Mouse (Mus musculus) embryonic facial prominence, embryonic 15.5 days (tissue): ENCODE data around the gene Wipf1. TPM values are rescaled to one million over a fixed set of nuclear protein-coding genes. Genes with fewer than 3 reads are reported as not detected.

ENCODE experiments used
- ATAC-seq: fragments of 200-750 bp; cut with Nextera tagmentation; 2 replicates; pipeline ENCODE4 v1.8.0; 2017; ENCODE audit warnings: low read depth, moderate TSS enrichment; ENCODE audit not compliant: insufficient number of reproducible peaks, low FRiP score, low TSS enrichment
- H3K27ac ChIP-seq: fragments of 300-500 bp; sonication (generic); replicated peaks from 2 replicates; pipeline ENCODE4 v1.5.1; 2015; ENCODE audit warnings: mild to moderate bottlenecking, inconsistent platforms
- H3K27me3 ChIP-seq: fragments of 300-500 bp; sonication (generic); 2 replicates; pipeline ENCODE4 v1.6.1; 2015; ENCODE audit warnings: inconsistent platforms
- H3K36me3 ChIP-seq: fragments of 300-500 bp; sonication (generic); 2 replicates; pipeline ENCODE4 v1.6.1; 2015; ENCODE audit warnings: mild to moderate bottlenecking, inconsistent platforms
- H3K4me1 ChIP-seq: fragments of 300-500 bp; sonication (generic); 2 replicates; pipeline ENCODE4 v1.6.1; 2015; ENCODE audit warnings: inconsistent platforms
- H3K4me2 ChIP-seq: fragments of 300-500 bp; sonication (generic); replicated peaks from 2 replicates; pipeline ENCODE4 v1.6.1; 2015; ENCODE audit warnings: mild to moderate bottlenecking, inconsistent platforms
- H3K4me3 ChIP-seq: fragments of 300-500 bp; sonication (generic); replicated peaks from 2 replicates; pipeline ENCODE4 v1.5.1; 2015; ENCODE audit warnings: mild to moderate bottlenecking, inconsistent platforms
- H3K9ac ChIP-seq: fragments of 300-500 bp; sonication (generic); 2 replicates; pipeline ENCODE4 v1.6.1; 2015; ENCODE audit warnings: inconsistent platforms
- H3K9me3 ChIP-seq: fragments of 300-500 bp; sonication (generic); replicated peaks from 2 replicates; pipeline ENCODE4 v1.6.1; 2016; ENCODE audit warnings: inconsistent platforms
- WGBS: fragments of 180-500 bp; shearing (Covaris S2); methylation state at CpG from one replicate; pipeline ENCODE4 v1.1.7; 2015; 5-methylcytosine and 5-hydroxymethylcytosine counted together
- polyA plus RNA-seq: library from polyadenylated mRNA; unstranded; fragments of >200 nt; fragmentation: Nextera tagmentation; extraction: Ambion mirVana; gene quantifications from 2 replicates; pipeline ENCODE4 v1.2.1, GENCODE M21; 2015

Gene Wipf1
- polyA plus RNA-seq, result 17.5 and 20.0 TPM in 2 replicates

GRCm38 (mm10) chr2:73529356-73530330, at the start of gene Wipf1:
Gene Wipf1, minus strand, starts transcription at chr2:73529734.
- Histone ChIP-seq H3K36me3 (no peaks in the 10 kb centered on the region), H3K4me3 (peak within 1 kb of the TSS; percentile 75), H3K4me1 (peaks cover 42% of the 10 kb centered on the region), H3K9me3 (no peaks in the 10 kb centered on the region), H3K9ac (peak within 1 kb of the TSS; percentile 89), H3K27me3 (no peaks in the 10 kb centered on the region), H3K27ac (peak within 1 kb of the TSS; percentile 89), H3K4me2 (peak within 1 kb of the TSS; percentile 75)
- WGBS, result 2% methylated on average over 64 of the region's 66 CpGs
- peak; percentile 82 for ATAC-seq

- no peak overlapping the region for H3K9ac ChIP-seq
- H3K27ac ChIP-seq, result 0 out of 2 replicates have a peak overlapping the region, but pooled peaks have one; percentile 11
- no peak overlapping the region for H3K4me3 ChIP-seq
- H3K4me2 ChIP-seq, result no peak overlapping the region
- peaks cover 4% of the 10 kb centered on the region for H3K27me3 ChIP-seq
- no peaks in the 10 kb centered on the region for H3K36me3 ChIP-seq
- 29% methylated on average over 5 of the region's 5 CpGs for WGBS
- H3K9me3 ChIP-seq, result no peaks in the 10 kb centered on the region
- no peak for ATAC-seq
- H3K4me1 ChIP-seq, result 0 out of 2 replicates have a peak, but pooled peaks cover 5% of the 10 kb centered on the region
Observed at GRCm38 (mm10) chr2:73579168-73579567, 49.6 kb upstream of the Wipf1 start.

DNA sequence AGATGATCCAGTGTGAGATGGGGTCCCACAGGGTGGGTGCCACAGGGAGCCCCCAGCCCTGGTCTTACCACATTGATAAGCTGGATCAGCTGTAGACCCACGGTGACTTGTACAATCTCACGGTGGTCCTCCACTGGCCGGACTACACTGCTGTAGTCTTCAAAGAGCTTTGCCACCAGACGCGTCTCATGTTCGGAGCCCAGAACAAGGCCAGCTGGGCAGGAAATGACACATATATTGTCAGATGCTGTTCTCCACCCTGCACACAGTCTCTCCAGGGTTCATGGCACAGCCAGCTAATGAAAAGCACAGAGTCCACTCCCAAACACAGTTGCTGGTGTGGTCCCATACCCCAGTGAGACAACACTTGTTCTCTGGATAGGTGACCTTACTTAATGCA, 44.9 kb upstream of the Wipf1 start:
- Histone ChIP-seq H3K4me3 (no peak overlapping the region), H3K4me2 (no peak overlapping the region), H3K9me3 (no peaks in the 10 kb centered on the region), H3K27ac (no peak overlapping the region), H3K9ac (no peak overlapping the region), H3K36me3 (no peaks in the 10 kb centered on the region), H3K4me1 (0 out of 2 replicates have a peak, but pooled peaks cover 14% of the 10 kb centered on the region), H3K27me3 (no peaks in the 10 kb centered on the region)
- ATAC-seq, result no peak
- WGBS, result 68% methylated on average over 6 of the region's 6 CpGs

GRCm38 (mm10) chr2:73573556-73573955, 44.0 kb upstream of the Wipf1 start:
- Histone ChIP-seq H3K36me3 (no peaks in the 10 kb centered on the region), H3K9ac (0 out of 2 replicates have a peak overlapping the region, but pooled peaks have one; percentile 9), H3K4me2 (no peak overlapping the region; the same call in 1 of the 2 replicates), H3K27ac (peak overlapping the region; percentile 78), H3K9me3 (no peaks in the 10 kb centered on the region), H3K4me3 (no peak overlapping the region), H3K4me1 (0 out of 2 replicates have a peak, but pooled peaks cover 14% of the 10 kb centered on the region), H3K27me3 (no peaks in the 10 kb centered on the region)
- 44% methylated on average over 4 of the region's 4 CpGs for WGBS
- ATAC-seq, result no peak

GRCm38 (mm10) chr2:73572539-73573372, 43.2 kb upstream of the Wipf1 start:
- Histone ChIP-seq H3K9me3 (no peaks in the 10 kb centered on the region), H3K27me3 (no peaks in the 10 kb centered on the region), H3K4me1 (0 out of 2 replicates have a peak, but pooled peaks cover 14% of the 10 kb centered on the region), H3K36me3 (no peaks in the 10 kb centered on the region), H3K4me2 (peak overlapping the region; percentile 49), H3K4me3 (peak overlapping the region; percentile 25), H3K9ac (peak overlapping the region; percentile 9; the same call in 1 of the 2 replicates), H3K27ac (peak overlapping the region; percentile 78)
- 11% methylated on average over 23 of the region's 23 CpGs for WGBS
- peak; percentile 83 for ATAC-seq

GRCm38 (mm10) chr2:73571901-73572300, 42.4 kb upstream of the Wipf1 start:
- no peaks in the 10 kb centered on the region for H3K9me3 ChIP-seq
- no peak overlapping the region for H3K27ac ChIP-seq
- H3K36me3 ChIP-seq, result no peaks in the 10 kb centered on the region
- WGBS, result 47% methylated on average over 6 of the region's 6 CpGs
- no peak for ATAC-seq
- H3K4me3 ChIP-seq, result no peak overlapping the region
- H3K4me2 ChIP-seq, result no peak overlapping the region
- H3K27me3 ChIP-seq, result no peaks in the 10 kb centered on the region
- no peak overlapping the region for H3K9ac ChIP-seq
- H3K4me1 ChIP-seq, result 0 out of 2 replicates have a peak, but pooled peaks cover 14% of the 10 kb centered on the region

GRCm38 (mm10) chr2:73571304-73571703, 41.8 kb upstream of the Wipf1 start:
- WGBS, result 91% methylated on average over 9 of the region's 9 CpGs
- Histone ChIP-seq H3K36me3 (no peaks in the 10 kb centered on the region), H3K27me3 (no peaks in the 10 kb centered on the region), H3K4me2 (no peak overlapping the region), H3K4me1 (0 out of 2 replicates have a peak, but pooled peaks cover 14% of the 10 kb centered on the region), H3K4me3 (no peak overlapping the region), H3K9me3 (no peaks in the 10 kb centered on the region), H3K9ac (no peak overlapping the region), H3K27ac (no peak overlapping the region)
- ATAC-seq, result no peak

- Histone ChIP-seq H3K36me3 (no peaks in the 10 kb centered on the region), H3K4me1 (peaks cover under 1% of the 10 kb centered on the region; the same call in 1 of the 2 replicates), H3K9me3 (no peaks in the 10 kb centered on the region), H3K27ac (no peak overlapping the region), H3K9ac (no peak overlapping the region), H3K27me3 (no peaks in the 10 kb centered on the region), H3K4me2 (peak overlapping the region; percentile 42), H3K4me3 (peak overlapping the region; percentile 30)
- no peak for ATAC-seq
- WGBS, result 10% methylated on average over 8 of the region's 8 CpGs
Observed at GRCm38 (mm10) chr2:73566989-73567605, 37.6 kb upstream of the Wipf1 start.

GRCm38 (mm10) chr2:73566162-73566561, 36.6 kb upstream of the Wipf1 start:
- 17% methylated on average over 7 of the region's 7 CpGs for WGBS
- H3K27me3 ChIP-seq, result no peaks in the 10 kb centered on the region
- no peak for ATAC-seq
- peaks cover 10% of the 10 kb centered on the region for H3K4me1 ChIP-seq
- no peak overlapping the region for H3K9ac ChIP-seq
- H3K4me2 ChIP-seq, result no peak overlapping the region
- H3K4me3 ChIP-seq, result no peak overlapping the region
- no peak overlapping the region for H3K27ac ChIP-seq
- H3K9me3 ChIP-seq, result no peaks in the 10 kb centered on the region
- no peaks in the 10 kb centered on the region for H3K36me3 ChIP-seq

GRCm38 (mm10) chr2:73563690-73564089, 34.2 kb upstream of the Wipf1 start:
- Histone ChIP-seq H3K36me3 (no peaks in the 10 kb centered on the region), H3K9me3 (no peaks in the 10 kb centered on the region), H3K4me1 (peaks cover 14% of the 10 kb centered on the region), H3K27ac (no peak overlapping the region), H3K9ac (no peak overlapping the region), H3K27me3 (no peaks in the 10 kb centered on the region), H3K4me3 (no peak overlapping the region), H3K4me2 (no peak overlapping the region)
- 50% methylated on average over 7 of the region's 7 CpGs for WGBS
- no peak for ATAC-seq
